Mouse (Mus musculus) WW6 (cell line): ENCODE data around the gene Pex19.

Experiments used
- DNase-seq: peaks from one replicate; pipeline ENCODE4 v3.0.0-alpha.2; 2013; ENCODE audit warnings: low read depth, low spot score

Pex19 gene

DNA sequence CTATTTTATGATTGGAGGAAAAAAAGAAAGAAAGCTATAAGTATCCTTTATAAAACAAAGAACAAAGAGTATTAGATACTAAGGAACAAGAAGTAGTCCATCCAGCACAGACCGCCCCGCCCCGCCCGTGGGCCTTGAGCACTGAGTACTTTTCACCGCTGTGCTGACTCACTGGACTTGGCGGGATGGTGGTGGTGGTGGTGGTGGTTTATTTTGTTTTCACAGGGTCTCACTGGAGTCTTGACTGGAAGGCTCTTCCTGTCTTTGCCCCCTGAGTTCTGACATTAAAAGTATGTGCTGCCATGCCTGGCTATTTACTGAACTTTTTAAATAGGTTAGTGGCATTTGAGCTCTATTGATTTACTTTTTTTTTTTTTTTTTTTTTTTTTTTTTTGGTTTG, 56.5 kb downstream of the Pex19 start:
- DNase-seq = no peak

- no peak for DNase-seq
Measured at GRCm38 (mm10) chr1:172183915-172184314, 57.4 kb downstream of the Pex19 start.
